Mouse (Mus musculus) right cerebral cortex, adult 2 months (tissue): ENCODE data around the gene Plcl2.

Experiments used
- DNase-seq, 2 experiments: peaks; one replicate each; pipeline ENCODE4 v3.0.0; 2021 to 2022; ENCODE audit warnings: low spot score in 2 of 2

The Plcl2 gene

GRCm38 (mm10) chr17:50735955-50736533 lies 226.8 kb downstream of the Plcl2 start:
- DNase-seq, result no peak

GRCm38 (mm10) chr17:50737068-50737467 lies 227.9 kb downstream of the Plcl2 start:
- no peak for DNase-seq
